Mouse (Mus musculus) stomach, postnatal 0 days (tissue): Measurements from ENCODE around the gene Psma2.

Experiments
- CTCF ChIP-seq: IDR thresholded peaks from 2 replicates; pipeline ENCODE4 v1.5.1; 2016; ENCODE audit warnings: antibody characterized with exemption, low read depth, mild to moderate bottlenecking, moderate library complexity
- EP300 ChIP-seq: optimal IDR thresholded peaks from 2 replicates; pipeline ENCODE3; 2016; ENCODE audit warnings: antibody characterized with exemption

DNA sequence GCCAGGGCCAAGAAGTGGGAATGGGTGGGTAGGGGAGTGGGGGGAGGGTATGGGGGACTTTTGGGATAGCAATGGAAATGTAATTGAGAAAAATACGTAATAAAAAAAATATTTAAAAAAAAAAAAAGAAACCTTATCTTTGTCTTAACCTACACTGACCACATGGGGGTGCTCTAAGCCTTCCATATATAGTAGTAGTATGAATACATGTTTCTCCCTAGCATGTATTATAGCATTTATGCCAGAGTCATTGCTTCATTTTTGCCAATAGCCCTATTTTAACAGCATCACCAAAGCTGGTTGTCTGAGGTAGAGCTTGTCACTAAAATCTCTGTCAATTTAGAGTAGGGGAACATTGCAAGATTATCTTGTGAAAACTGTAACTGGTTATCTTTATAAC lies 36.3 kb downstream of the Psma2 start:
- TF ChIP-seq EP300 (no peak), CTCF (peak; percentile 73)
